Mouse (Mus musculus): Measurements from ENCODE around the gene C2cd4c.

Gene C2cd4c

GRCm38 (mm10) chr10:79612192-79613135, 1.4 kb downstream of the C2cd4c start:
- DNase-seq (ENCODE audit: low spot score) = no peak

DNA sequence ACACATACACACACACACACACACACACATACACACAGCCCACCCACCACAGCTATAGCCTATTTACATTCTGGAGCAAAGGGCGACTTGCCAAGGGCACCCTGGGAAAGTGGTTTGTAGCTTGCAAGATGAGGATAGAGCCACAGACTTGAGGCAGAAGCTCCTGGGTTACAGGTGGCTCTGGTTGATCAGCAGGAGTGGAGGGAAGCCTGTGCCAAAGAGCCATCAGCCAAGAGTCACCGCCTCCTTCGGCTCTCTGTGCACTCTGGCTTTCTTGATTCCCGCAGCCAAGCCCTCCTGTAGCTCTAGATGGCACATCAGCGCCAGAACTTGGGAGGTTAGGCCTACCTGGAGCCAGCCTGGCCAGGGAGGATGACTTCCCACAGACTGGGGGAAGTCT, 2.5 kb downstream of the C2cd4c start:
- DNase-seq (ENCODE audit: low spot score) = no peak

GRCm38 (mm10) chr10:79609276-79609675, 4.5 kb downstream of the C2cd4c start:
- DNase-seq (ENCODE audit: low spot score) = no peak

DNA sequence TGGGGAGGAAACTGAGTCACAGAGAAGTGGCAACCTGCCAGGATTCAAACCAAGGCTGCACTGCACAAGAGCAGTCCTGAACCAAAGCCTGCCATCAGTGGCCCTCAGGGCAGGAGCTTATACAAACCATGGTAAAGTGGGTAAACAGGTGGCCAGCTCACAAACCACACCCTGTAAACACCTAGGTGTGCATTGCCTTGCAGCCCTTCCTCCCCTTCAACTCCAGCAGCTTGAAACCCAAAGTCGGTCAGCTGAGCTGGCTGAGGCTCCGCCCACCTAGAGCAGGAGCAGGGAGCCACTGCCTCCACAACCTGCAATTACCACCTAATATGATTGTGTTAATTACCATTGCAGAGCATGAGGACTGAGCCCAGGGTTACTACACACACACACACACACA, 5.9 kb downstream of the C2cd4c start:
- DNase-seq (ENCODE audit: low spot score) = no peak

GRCm38 (mm10) chr10:79606537-79606936, 7.3 kb downstream of the C2cd4c start:
- DNase-seq (ENCODE audit: low spot score) = no peak

DNA sequence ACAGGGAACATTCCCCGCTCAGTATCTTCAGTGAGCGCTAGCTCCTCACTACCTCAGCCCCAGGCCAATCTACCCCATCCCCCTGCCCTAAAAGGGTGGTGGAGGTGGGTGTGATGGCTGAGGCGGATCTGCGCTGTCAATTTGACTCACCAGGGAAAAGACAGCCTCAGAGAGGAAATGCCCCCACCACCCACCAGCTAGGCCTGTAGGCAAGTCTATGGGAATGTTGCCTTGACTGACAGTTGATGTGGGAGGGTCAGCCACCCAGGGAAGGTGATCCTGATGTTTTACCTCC, 15.9 kb downstream of the C2cd4c start:
- DNase-seq (ENCODE audit: low spot score) = no peak

GRCm38 (mm10) chr10:79597051-79597935, 16.5 kb downstream of the C2cd4c start:
- no peak for DNase-seq (ENCODE audit: low spot score)

DNA sequence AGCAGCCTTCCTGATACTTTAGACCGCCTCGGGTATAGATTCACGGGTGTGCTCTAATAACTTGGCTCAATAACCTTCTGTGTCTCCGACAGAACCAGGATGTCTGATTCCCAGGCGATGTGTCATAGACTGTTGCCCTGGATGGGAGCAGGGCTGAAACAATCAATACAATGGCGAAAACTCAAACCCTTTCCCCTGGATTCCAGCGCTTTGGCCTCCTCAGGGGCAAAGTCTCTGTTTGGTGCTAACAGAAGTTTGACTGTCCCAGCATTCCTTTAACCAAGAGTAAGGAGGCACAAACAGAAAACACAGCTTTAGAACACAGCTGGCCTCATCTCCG, 18.3 kb downstream of the C2cd4c start:
- no peak for DNase-seq (ENCODE audit: low spot score)

GRCm38 (mm10) chr10:79594872-79595589, 18.8 kb downstream of the C2cd4c start:
- peak; percentile 69 for DNase-seq (ENCODE audit: low spot score)

- no peak for DNase-seq (ENCODE audit: low spot score)
These were observed 19.7 kb downstream of the C2cd4c start for GRCm38 (mm10) chr10:79594111-79594510.

GRCm38 (mm10) chr10:79590702-79591101, 23.1 kb downstream of the C2cd4c start:
- no peak for DNase-seq (ENCODE audit: low spot score)

GRCm38 (mm10) chr10:79587752-79588126, 26.1 kb downstream of the C2cd4c start:
- DNase-seq (ENCODE audit: low spot score) = no peak

DNA sequence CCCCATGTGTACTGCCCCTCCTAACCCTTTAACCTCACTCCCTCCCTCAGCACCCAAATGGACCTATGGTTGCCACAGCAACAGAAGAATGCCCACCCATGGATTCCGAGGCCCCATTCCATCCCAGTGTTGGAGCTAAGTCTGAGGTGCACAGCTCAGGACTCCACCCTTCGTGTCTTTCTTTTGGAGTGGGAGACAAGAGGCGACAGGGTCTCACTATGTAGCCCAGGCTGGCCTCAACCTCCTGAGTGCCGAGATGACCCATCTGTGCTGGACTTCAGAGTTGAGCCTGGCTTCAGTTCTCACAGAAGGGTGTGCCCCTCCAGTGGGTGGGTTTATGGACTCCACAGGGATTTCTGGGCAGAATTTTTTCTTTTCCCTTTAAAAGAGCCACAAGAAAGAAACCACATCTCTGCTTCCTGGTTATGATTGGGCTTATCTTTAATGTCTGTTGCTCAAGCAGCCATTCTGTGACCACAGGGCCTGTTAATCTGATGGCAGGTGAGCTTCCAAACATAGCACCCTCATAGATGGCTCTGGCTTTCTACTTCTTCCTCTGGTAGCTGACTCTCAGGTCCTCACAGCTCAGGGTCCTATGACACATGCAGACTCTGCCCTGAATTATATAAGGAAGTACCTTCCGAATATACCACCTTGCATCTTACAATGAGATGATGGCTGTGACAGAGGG, 26.6 kb downstream of the C2cd4c start, which contains the start of gene Theg:
Gene Theg (minus strand): TSS at position 271 of the 691 bp plus-strand sequence.
- DNase-seq (ENCODE audit: low spot score) = no peak

- no peak for DNase-seq (ENCODE audit: low spot score)
These were observed 27.6 kb downstream of the C2cd4c start for GRCm38 (mm10) chr10:79586243-79586642.

DNA sequence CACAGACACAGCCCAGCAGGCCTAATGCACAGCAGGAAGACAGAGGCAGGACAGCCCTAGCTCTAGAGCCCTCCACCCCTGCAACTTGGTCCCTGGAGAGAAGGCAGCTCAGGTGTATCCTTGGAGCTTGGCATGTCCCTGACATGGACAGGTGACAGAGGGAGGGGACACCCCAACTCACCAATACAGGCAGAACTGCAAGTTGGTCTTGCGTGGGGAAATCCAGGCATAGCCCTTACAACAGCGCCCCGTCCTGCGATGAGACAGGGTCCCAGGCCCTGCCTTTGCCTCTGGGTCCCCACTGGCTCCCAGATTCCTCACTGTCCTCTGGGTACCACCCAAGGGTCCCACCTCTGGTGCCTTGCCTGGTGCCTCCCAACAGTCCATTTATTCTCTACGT, 28.1 kb downstream of the C2cd4c start:
- no peak for DNase-seq (ENCODE audit: low spot score)

DNA sequence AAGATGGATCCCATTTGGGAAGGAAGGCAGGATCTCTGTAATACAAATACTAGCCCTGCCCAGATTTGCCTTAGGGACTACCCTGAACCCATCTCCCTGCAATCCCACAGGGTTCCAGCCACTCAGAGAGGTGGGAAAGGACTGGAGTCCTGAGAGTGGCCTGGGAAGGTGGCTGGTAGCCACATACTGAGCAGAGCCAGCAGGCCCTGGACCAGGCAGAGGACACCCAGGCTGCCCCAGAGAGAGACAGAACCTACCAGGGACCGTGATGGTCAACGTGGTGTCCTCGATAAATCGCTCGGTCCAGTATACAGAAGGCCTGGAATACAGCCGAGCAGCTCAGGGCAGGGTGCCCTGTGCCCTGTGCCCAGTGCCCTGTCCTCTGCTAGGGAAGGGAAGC, 28.7 kb downstream of the C2cd4c start:
- no peak for DNase-seq (ENCODE audit: low spot score)

GRCm38 (mm10) chr10:79584426-79584825, 29.4 kb downstream of the C2cd4c start:
- DNase-seq (ENCODE audit: low spot score) = no peak

DNA sequence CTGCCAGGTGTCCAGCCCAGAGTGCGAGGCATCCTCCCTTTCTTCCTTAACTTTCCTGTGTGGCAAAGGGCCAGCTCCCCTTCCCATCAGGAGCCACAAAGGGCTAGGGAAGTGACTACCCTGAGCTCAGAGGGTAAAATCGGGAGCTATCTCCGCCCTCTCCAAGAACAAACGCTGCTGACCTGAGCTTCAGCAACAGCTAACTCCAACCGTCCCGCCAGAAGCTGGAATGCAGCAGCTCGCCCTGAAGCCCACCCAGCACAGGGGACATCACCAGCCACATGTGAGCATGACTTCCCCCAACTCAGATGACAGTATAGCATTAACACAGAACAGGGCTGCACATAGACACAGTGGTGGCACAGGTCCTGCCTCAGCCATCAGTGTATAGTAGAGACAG, 29.8 kb downstream of the C2cd4c start:
- no peak for DNase-seq (ENCODE audit: low spot score)

- DNase-seq (ENCODE audit: low spot score) = no peak
These were observed 32.3 kb downstream of the C2cd4c start for GRCm38 (mm10) chr10:79581501-79581900.

GRCm38 (mm10) chr10:79580811-79581210, 33.0 kb downstream of the C2cd4c start:
- no peak for DNase-seq (ENCODE audit: low spot score)

GRCm38 (mm10) chr10:79580356-79580755, 33.5 kb downstream of the C2cd4c start:
- DNase-seq (ENCODE audit: low spot score) = no peak

DNA sequence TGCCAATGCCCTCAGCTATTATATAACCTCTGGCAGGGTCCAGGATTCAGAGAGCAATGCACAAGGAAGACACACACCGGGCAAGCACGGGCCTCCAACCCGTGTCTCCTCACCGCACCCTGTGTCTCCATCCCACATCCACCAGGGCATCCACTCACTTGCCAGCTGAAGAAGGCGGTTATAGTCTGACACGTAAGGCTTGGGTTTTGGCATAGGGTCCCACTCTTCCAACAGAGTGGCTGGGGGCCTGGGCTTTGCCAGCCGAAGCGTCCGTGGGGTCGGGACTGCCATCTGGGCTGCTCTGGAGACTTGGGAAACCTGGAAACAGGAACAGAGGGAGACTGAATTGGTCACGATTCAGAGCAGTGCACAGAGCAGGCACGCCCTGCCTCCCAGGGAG, 34.0 kb downstream of the C2cd4c start:
- DNase-seq (ENCODE audit: low spot score) = no peak

All from adipocyte (in vitro differentiated cells).